In genomic region chr4:153070190-153070745, GRCm38 (mm10) we compare ENCODE assay signal across 14 mouse cellular contexts.
DNase-seq lines count a peak whose midpoint lies in the region; ATAC-seq lines count a peak whose summit lies in the region.
"Had no signal": no experiment of that assay in that cellular context is flagged by ENCODE, and none has a peak within 500 bp of the region (broad histone marks: within the 10 kb centered on the region; RNA-seq: fewer than 3 reads in every experiment).

No protein-coding gene starts in this region.

- no peak overlapping the region; the same call in 1 of the 2 replicates for H3K9ac ChIP-seq in hindbrain, embryonic 15.5 days
- H3K9ac ChIP-seq in neural tube, embryonic 15.5 days (replicated peaks) = no peak overlapping the region
- H3K9ac ChIP-seq: heart, embryonic 12.5 days; intestine, embryonic 15.5 days had no signal

- H3K4me3 ChIP-seq in hindbrain, embryonic 15.5 days = no peak overlapping the region
- H3K4me3 ChIP-seq in neural tube, embryonic 15.5 days (replicated peaks) = no peak overlapping the region
- H3K4me3 ChIP-seq: heart, embryonic 12.5 days; intestine, embryonic 15.5 days had no signal

- intact Hi-C loops in left cerebral cortex, postnatal 4 days (cut with DNase I) = no loop called here
- intact Hi-C loops in left cerebral cortex, postnatal 36 days (cut with DNase I) = no loop called here

- 45% methylated on average over 15 of the region's 15 CpGs for WGBS in hindbrain, embryonic 15.5 days
- WGBS in neural tube, embryonic 15.5 days = 40% methylated on average over 15 of the region's 15 CpGs

- DNase-seq in cerebellum, postnatal 10 days = peak; percentile 26 to 57
- no peak for DNase-seq in cerebellum, postnatal 36 days
- DNase-seq in left cerebral cortex, postnatal 4 days = peak; percentile 81
- DNase-seq in left cerebral cortex, postnatal 36 days (ENCODE audit: low spot score in 2 of 2) = no peak
- DNase-seq in ovary, postnatal 14 days (ENCODE audit: low spot score) = no peak
- DNase-seq in natural killer cell, adult 2 months (ENCODE audit: low spot score in 2 of 2) = no peak
- DNase-seq: lung, adult 2 months; thymus, postnatal 36 days had no signal

- peaks cover 13% of the 10 kb centered on the region for H3K4me1 ChIP-seq in hindbrain, embryonic 15.5 days (replicated peaks)
- peaks cover 9% of the 10 kb centered on the region for H3K4me1 ChIP-seq in neural tube, embryonic 15.5 days
- H3K4me1 ChIP-seq: heart, embryonic 12.5 days; intestine, embryonic 15.5 days had no signal

- no peaks in the 10 kb centered on the region for H3K36me3 ChIP-seq in hindbrain, embryonic 15.5 days
- H3K36me3 ChIP-seq in neural tube, embryonic 15.5 days = no peaks in the 10 kb centered on the region
- H3K36me3 ChIP-seq: heart, embryonic 12.5 days; intestine, embryonic 15.5 days had no signal

- H3K4me2 ChIP-seq in hindbrain, embryonic 15.5 days = no peak overlapping the region
- no peak overlapping the region for H3K4me2 ChIP-seq in neural tube, embryonic 15.5 days
- H3K4me2 ChIP-seq: heart, embryonic 12.5 days; intestine, embryonic 15.5 days; liver, embryonic 11.5 days had no signal

- no peak for ATAC-seq in hindbrain, embryonic 15.5 days (ENCODE audit: low FRiP score, low read depth)
- no peak for ATAC-seq in neural tube, embryonic 15.5 days (ENCODE audit: low FRiP score)
- ATAC-seq: CD4-positive, CD25-positive, alpha-beta regulatory T cell, adult 4 months; intestine, embryonic 15.5 days had no signal

- peak overlapping the region; percentile 25; the same call in 1 of the 2 replicates for H3K27ac ChIP-seq in hindbrain, embryonic 15.5 days (replicated peaks)
- H3K27ac ChIP-seq in neural tube, embryonic 15.5 days (replicated peaks) = 0 out of 2 replicates have a peak overlapping the region, but pooled peaks have one; percentile 1
- H3K27ac ChIP-seq: intestine, embryonic 15.5 days had no signal

- no peaks in the 10 kb centered on the region for H3K9me3 ChIP-seq in hindbrain, embryonic 15.5 days
- no peaks in the 10 kb centered on the region for H3K9me3 ChIP-seq in neural tube, embryonic 15.5 days (replicated peaks)
- H3K9me3 ChIP-seq: heart, embryonic 12.5 days; intestine, embryonic 15.5 days had no signal

- no peaks in the 10 kb centered on the region for H3K27me3 ChIP-seq in hindbrain, embryonic 15.5 days
- 0 out of 2 replicates have a peak, but pooled peaks cover 3% of the 10 kb centered on the region for H3K27me3 ChIP-seq in neural tube, embryonic 15.5 days (replicated peaks)
- H3K27me3 ChIP-seq: heart, embryonic 12.5 days; intestine, embryonic 15.5 days had no signal

Comparison
In these comparisons a context has a peak if more than half of its experiments do, and no peak if none do; other contexts are left out.
1. DNase-seq: peak in cerebellum, postnatal 10 days (2 of 2) and left cerebral cortex, postnatal 4 days (single experiment); none in cerebellum, postnatal 36 days (0 of 2), left cerebral cortex, postnatal 36 days (0 of 2), ovary, postnatal 14 days (single experiment) and natural killer cell, adult 2 months (0 of 2).